Mouse (Mus musculus): ENCODE results near the gene Wfdc17.
A peak's percentile ranks its signal among the peaks of the same experiment; 100 is the strongest.

DNA sequence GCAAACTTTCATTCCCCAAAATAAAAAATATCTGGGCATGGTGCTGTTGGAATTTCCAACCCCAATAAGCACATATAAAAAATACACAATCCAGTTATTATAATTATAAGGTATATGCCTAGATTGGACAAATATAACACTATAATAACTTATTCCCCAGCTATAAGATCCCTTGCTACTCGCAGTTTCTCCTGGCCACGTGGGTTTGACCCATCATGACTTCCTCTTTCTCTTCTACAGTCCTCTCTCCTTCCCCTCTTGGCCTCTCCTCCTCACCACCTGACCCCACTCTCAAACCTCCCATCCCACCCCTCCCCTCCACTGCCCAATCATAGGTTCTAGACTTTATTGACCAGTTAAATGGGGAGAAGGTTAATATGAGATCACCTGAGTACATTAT lies 10.1 kb downstream of the Wfdc17 start:
- TF ChIP-seq MXI1 (IDR thresholded peaks at IDR 0.05; ENCODE audit: low read depth, low read length) (0 out of 2 replicates have a peak, but pooled peaks have one; percentile 21), MAFK (IDR thresholded peaks at IDR 0.05; ENCODE audit: borderline replicate concordance, low read depth, low read length) (no peak), CTCF (IDR thresholded peaks at IDR 0.05 in 2 of 3, conservative IDR thresholded peaks at IDR 0.05 in 1 of 3; ENCODE audit: control insufficient read depth in 1 of 3, insufficient read depth in 1 of 3, low read depth in 2 of 3, low read length in 3 of 3, poor library complexity in 1 of 3, severe bottlenecking in 1 of 3) (no peak), POLR2AphosphoS5 (IDR thresholded peaks at IDR 0.05; ENCODE audit: borderline replicate concordance, low read depth, low read length) (no peak), GATA1 (IDR thresholded peaks at IDR 0.05; ENCODE audit: low read depth, low read length) (no peak), RCOR1 (IDR thresholded peaks at IDR 0.05; ENCODE audit: low read depth, low read length) (no peak), ZC3H11A (IDR thresholded peaks at IDR 0.05; ENCODE audit: low read depth, low read length) (no peak), ELF1 (IDR thresholded peaks at IDR 0.05; ENCODE audit: low read depth, low read length) (no peak)
